Mouse (Mus musculus) limb, embryonic 13.5 days (tissue): ENCODE measurements around the gene Zfp58. TPM values are rescaled to one million over a fixed set of nuclear protein-coding genes. Genes with fewer than 3 reads are reported as not detected.

Source experiments
- ATAC-seq: fragments of 200-750 bp; cut with Nextera tagmentation; 2 replicates; pipeline ENCODE4 v1.8.0; 2017; ENCODE audit warnings: low read depth, moderate number of reproducible peaks, moderate TSS enrichment; ENCODE audit not compliant: low FRiP score
- H3K27ac ChIP-seq: fragments of 300-500 bp; sonication (generic); 2 replicates; pipeline ENCODE4 v1.5.1; 2015; ENCODE audit warnings: inconsistent platforms, mild to moderate bottlenecking, moderate library complexity
- H3K27me3 ChIP-seq: fragments of 300-500 bp; sonication (generic); 2 replicates; pipeline ENCODE4 v1.6.1; 2015; ENCODE audit warnings: mild to moderate bottlenecking, inconsistent platforms
- H3K36me3 ChIP-seq: fragments of 300-500 bp; sonication (generic); 2 replicates; pipeline ENCODE4 v1.6.1; 2015; ENCODE audit warnings: inconsistent platforms, mild to moderate bottlenecking, moderate library complexity
- H3K4me1 ChIP-seq: fragments of 300-500 bp; sonication (generic); 2 replicates; pipeline ENCODE4 v1.6.1; 2015; ENCODE audit warnings: inconsistent platforms
- H3K4me2 ChIP-seq: fragments of 300-500 bp; sonication (generic); replicated peaks from 2 replicates; pipeline ENCODE4 v1.6.1; 2015; ENCODE audit warnings: inconsistent platforms, mild to moderate bottlenecking, moderate library complexity
- H3K4me3 ChIP-seq: fragments of 300-500 bp; sonication (generic); 2 replicates; pipeline ENCODE4 v1.5.1; 2015; ENCODE audit warnings: moderate library complexity, mild to moderate bottlenecking, inconsistent platforms
- H3K9ac ChIP-seq: fragments of 300-500 bp; sonication (generic); 2 replicates; pipeline ENCODE4 v1.6.1; 2015; ENCODE audit warnings: mild to moderate bottlenecking, inconsistent platforms
- H3K9me3 ChIP-seq: fragments of 300-500 bp; sonication (generic); 2 replicates; pipeline ENCODE4 v1.6.1; 2016; ENCODE audit warnings: inconsistent platforms
- WGBS: fragments of 180-500 bp; shearing (Covaris S2); methylation state at CpG from one replicate; pipeline ENCODE4 v1.1.7; 2015; 5-methylcytosine and 5-hydroxymethylcytosine counted together
- polyA plus RNA-seq: library from polyadenylated mRNA; unstranded; fragments of >200 nt; fragmentation: Nextera tagmentation; extraction: Ambion mirVana; gene quantifications from 2 replicates; pipeline ENCODE4 v1.2.1, GENCODE M21; 2015

Gene Zfp58
- polyA plus RNA-seq, 1 experiment from 2014 or later, result 22.1 TPM

DNA sequence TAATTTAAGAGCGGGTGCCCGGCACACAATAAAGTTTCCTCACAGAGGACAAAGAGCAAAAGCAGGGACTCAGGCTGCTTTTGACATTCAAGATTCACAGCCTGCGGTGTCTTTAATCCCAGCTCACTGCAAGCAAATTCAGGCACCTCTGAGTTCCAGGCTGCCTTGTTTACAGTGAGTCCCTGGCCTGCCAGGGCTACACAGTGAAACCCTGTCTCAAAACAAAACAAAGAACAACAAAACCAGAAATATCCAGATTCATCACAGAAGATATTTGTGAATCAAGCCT is 48.4 kb downstream of the Zfp58 start:
- peak overlapping the region; percentile 60 for H3K9ac ChIP-seq
- no peaks in the 10 kb centered on the region for H3K27me3 ChIP-seq
- peaks cover 8% of the 10 kb centered on the region; the same call in 1 of the 2 replicates for H3K4me1 ChIP-seq
- H3K4me2 ChIP-seq, result peak overlapping the region; percentile 68
- peak overlapping the region; percentile 22; the same call in 1 of the 2 replicates for H3K27ac ChIP-seq
- peak overlapping the region; percentile 62 for H3K4me3 ChIP-seq
- no peaks in the 10 kb centered on the region for H3K9me3 ChIP-seq
- WGBS, result 2% methylated on average over 3 of the region's 3 CpGs
- peaks cover 11% of the 10 kb centered on the region for H3K36me3 ChIP-seq
- ATAC-seq, result no peak

DNA sequence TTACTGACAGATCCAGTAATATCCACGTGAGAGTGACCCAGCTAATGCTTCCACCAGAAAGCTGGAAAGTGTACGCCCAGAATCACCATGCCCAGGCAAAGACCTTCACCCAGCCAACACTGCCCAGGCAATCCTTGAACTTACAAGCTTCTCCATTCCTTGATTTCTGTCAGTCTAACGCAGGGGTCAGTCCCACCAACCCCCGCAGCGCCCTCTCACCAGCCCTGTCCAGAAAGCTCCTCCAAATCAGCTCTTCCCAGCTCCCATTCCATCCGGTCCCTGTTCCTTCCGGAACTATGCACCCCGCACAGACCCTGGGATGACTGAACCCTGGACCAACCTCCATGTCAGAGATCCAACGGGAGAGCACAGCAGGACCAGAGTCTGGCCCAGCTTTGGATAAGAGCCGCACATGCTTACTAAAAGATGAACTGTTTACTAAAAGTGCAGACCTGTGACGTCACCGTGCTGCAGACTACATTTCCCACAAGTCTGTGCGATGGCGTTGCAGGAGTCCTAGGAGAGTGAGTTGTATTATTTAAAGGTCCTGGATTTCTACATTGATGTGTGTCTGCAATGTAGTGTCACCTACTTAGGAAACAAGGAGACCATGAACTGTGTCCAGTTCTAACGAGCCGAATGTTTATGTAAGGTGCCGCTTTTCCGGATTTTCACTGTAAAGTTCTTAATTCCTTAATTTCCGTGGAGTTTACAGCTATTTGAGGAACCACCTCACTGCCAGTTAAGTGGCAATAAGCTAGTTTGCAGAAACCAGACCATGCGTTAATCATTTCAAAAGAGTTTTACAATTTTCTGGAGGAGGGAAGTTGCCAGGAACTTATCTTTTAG is 49.0 kb downstream of the Zfp58 start, which contains the start of gene Zfp874a:
Gene Zfp874a (minus strand): TSS at position 453 of the 849 bp plus-strand sequence.
- Histone ChIP-seq H3K27me3 (no peaks in the 10 kb centered on the region), H3K27ac (peak within 1 kb of the TSS; percentile 22; the same call in 1 of the 2 replicates), H3K36me3 (peaks cover 17% of the 10 kb centered on the region), H3K9ac (peak within 1 kb of the TSS; percentile 71), H3K4me3 (peak within 1 kb of the TSS; percentile 62), H3K4me2 (peak within 1 kb of the TSS; percentile 68), H3K4me1 (peaks cover 8% of the 10 kb centered on the region; the same call in 1 of the 2 replicates), H3K9me3 (no peaks in the 10 kb centered on the region)
- 1% methylated on average over 20 of the region's 20 CpGs for WGBS
- peak; percentile 98 for ATAC-seq

Other genes with a start within 250 kb of the Zfp58 start
- 2.0 and 2.3 TPM in 2 replicates for gene Zfp458, start 222.1 kb downstream of the Zfp58 start, polyA plus RNA-seq
- 0.51 and 0.66 TPM in 2 replicates for gene Zfp457, start 194.1 kb downstream of the Zfp58 start, polyA plus RNA-seq
- gene Zfp595, start 168.0 kb downstream of the Zfp58 start, polyA plus RNA-seq, result 2.4 and 2.5 TPM in 2 replicates
- not detected in 2 replicates for gene Gm28044, start 140.0 kb downstream of the Zfp58 start, polyA plus RNA-seq
- gene Zfp953, start 139.9 kb downstream of the Zfp58 start, polyA plus RNA-seq, result 0.69 and 1.2 TPM in 2 replicates
- 0.32 and 0.36 TPM in 2 replicates for gene Gm28041, start 124.8 kb downstream of the Zfp58 start, polyA plus RNA-seq
- gene Zfp456, start 124.7 kb downstream of the Zfp58 start, polyA plus RNA-seq, result 1.6 and 1.7 TPM in 2 replicates
- 5.6 and 7.9 TPM in 2 replicates for gene Zfp429, start 100.7 kb downstream of the Zfp58 start, polyA plus RNA-seq
- 1.7 TPM in 2 replicates for gene Zfp459, start 79.1 kb downstream of the Zfp58 start, polyA plus RNA-seq
- 11.5 and 11.6 TPM in 2 replicates for gene Zfp874a, start 48.9 kb downstream of the Zfp58 start, polyA plus RNA-seq
- 3.2 and 3.8 TPM in 2 replicates for gene Zfp874b, start 16.3 kb downstream of the Zfp58 start, polyA plus RNA-seq
- gene Gm26965, start 25.6 kb upstream of the Zfp58 start, polyA plus RNA-seq, result not detected in 2 replicates
- gene Zfp87, start 25.6 kb upstream of the Zfp58 start, polyA plus RNA-seq, result 25.4 and 26.5 TPM in 2 replicates
- gene Zfp748, start 53.3 kb upstream of the Zfp58 start, polyA plus RNA-seq, result 15.3 and 15.9 TPM in 2 replicates
- 4.5 TPM in 2 replicates for gene Zfp729b, start 109.2 kb upstream of the Zfp58 start, polyA plus RNA-seq
- gene Gm49345, start 137.2 kb upstream of the Zfp58 start, polyA plus RNA-seq, result 0.59 TPM in 1 of 2 replicates, not detected in the other
- gene Zfp729a, start 137.2 kb upstream of the Zfp58 start, polyA plus RNA-seq, result 3.2 and 3.6 TPM in 2 replicates
- 14.8 and 16.8 TPM in 2 replicates for gene Zfp738, start 186.5 kb upstream of the Zfp58 start, polyA plus RNA-seq
- gene Zfp65, start 228.6 kb upstream of the Zfp58 start, polyA plus RNA-seq, result 8.0 and 8.1 TPM in 2 replicates